Mouse (Mus musculus) ES-Bruce4 (cell line): ENCODE data around the gene Asna1.

ENCODE experiments used
- CTCF ChIP-seq: IDR thresholded peaks from one replicate; pipeline ENCODE4 v1.8.1; 2011; ENCODE audit warnings: low read depth, low read length
- EP300 ChIP-seq: IDR thresholded peaks from 2 replicates; pipeline ENCODE4 v1.6.1; 2011; ENCODE audit warnings: low read depth, low read length; ENCODE audit not compliant: insufficient read depth
- POLR2A ChIP-seq: IDR thresholded peaks from one replicate; pipeline ENCODE4 v1.8.1; 2011; ENCODE audit warnings: low read length; ENCODE audit not compliant: insufficient read depth

DNA sequence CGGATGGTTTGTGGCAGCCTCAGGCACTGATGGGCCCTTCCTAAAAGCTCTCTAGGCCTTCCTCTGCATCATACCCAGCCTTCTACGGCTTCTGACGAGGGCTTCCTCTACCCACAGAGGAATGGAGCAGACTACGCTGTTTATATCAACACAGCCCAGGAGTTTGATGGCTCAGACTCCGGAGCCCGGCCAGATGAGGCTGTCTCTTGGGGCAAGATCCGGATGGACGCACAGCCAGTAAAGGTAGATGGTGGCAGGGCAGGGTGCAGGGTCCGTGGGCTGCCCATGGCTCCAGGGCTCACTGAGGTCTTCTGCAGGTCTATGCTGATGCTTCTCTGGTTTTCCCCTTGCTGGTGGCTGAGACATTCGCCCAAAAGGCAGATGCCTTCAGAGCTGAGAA lies 49.5 kb upstream of the Asna1 start:
- TF ChIP-seq CTCF (no peak), EP300 (no peak), POLR2A (no peak)
